Mouse (Mus musculus): ENCODE data around the gene S100a5.

GRCm38 (mm10) chr3:90600458-90601195 lies 7.7 kb upstream of the S100a5 start:
- TF ChIP-seq POLR2A (IDR thresholded peaks at IDR 0.05; ENCODE audit: low read depth, low read length) (no peak), UBTF (IDR thresholded peaks at IDR 0.05; ENCODE audit: low read depth, low read length) (no peak), MAZ (IDR thresholded peaks at IDR 0.05; ENCODE audit: low read depth, low read length) (no peak), HCFC1 (IDR thresholded peaks at IDR 0.05; ENCODE audit: low read depth, low read length) (no peak)

Measured in CH12.LX (cell line).